Mouse (Mus musculus): Measurements from ENCODE around the gene Ttc38. TPM values are rescaled to one million over a fixed set of nuclear protein-coding genes. Genes with fewer than 3 reads are reported as not detected.

Gene Ttc38
- polyA plus RNA-seq, 1 experiment = 30.6 TPM

GRCm38 (mm10) chr15:85896284-85896683 is 64.2 kb downstream of the Ttc38 start:
- H3K4me3 ChIP-seq (ENCODE audit: insufficient read depth, low read depth, low read length) = no peak overlapping the region
- H3K4me1 ChIP-seq (ENCODE audit: control insufficient read depth, insufficient read depth, insufficient read length, low read length) = no peaks in the 10 kb centered on the region
- no peak overlapping the region for H3K27ac ChIP-seq (replicated peaks; ENCODE audit: low read depth, low read length)

- H3K27ac ChIP-seq (replicated peaks; ENCODE audit: low read depth, low read length) = no peak overlapping the region
- no peaks in the 10 kb centered on the region for H3K4me1 ChIP-seq (ENCODE audit: control insufficient read depth, insufficient read depth, insufficient read length, low read length)
- H3K4me3 ChIP-seq (ENCODE audit: insufficient read depth, low read depth, low read length) = no peak overlapping the region
These were observed 65.0 kb downstream of the Ttc38 start for GRCm38 (mm10) chr15:85897113-85897512.

- Histone ChIP-seq H3K27ac (replicated peaks; ENCODE audit: low read depth, low read length) (no peak overlapping the region), H3K4me3 (ENCODE audit: insufficient read depth, low read depth, low read length) (no peak overlapping the region), H3K4me1 (ENCODE audit: control insufficient read depth, insufficient read depth, insufficient read length, low read length) (no peaks in the 10 kb centered on the region)
These were observed 67.3 kb downstream of the Ttc38 start for GRCm38 (mm10) chr15:85899396-85899795.

- no peak overlapping the region for H3K27ac ChIP-seq (replicated peaks; ENCODE audit: low read depth, low read length)
- no peak overlapping the region for H3K4me3 ChIP-seq (ENCODE audit: insufficient read depth, low read depth, low read length)
- H3K4me1 ChIP-seq (ENCODE audit: control insufficient read depth, insufficient read depth, insufficient read length, low read length) = no peaks in the 10 kb centered on the region
These were observed 68.2 kb downstream of the Ttc38 start for GRCm38 (mm10) chr15:85900318-85900717.

- Histone ChIP-seq H3K27ac (replicated peaks; ENCODE audit: low read depth, low read length) (no peak overlapping the region), H3K4me3 (ENCODE audit: insufficient read depth, low read depth, low read length) (no peak overlapping the region)
These were observed 68.7 kb downstream of the Ttc38 start for GRCm38 (mm10) chr15:85900801-85901200.

GRCm38 (mm10) chr15:85902505-85902904 is 70.4 kb downstream of the Ttc38 start:
- Histone ChIP-seq H3K27ac (replicated peaks; ENCODE audit: low read depth, low read length) (no peak overlapping the region), H3K4me1 (ENCODE audit: control insufficient read depth, insufficient read depth, insufficient read length, low read length) (no peaks in the 10 kb centered on the region), H3K4me3 (ENCODE audit: insufficient read depth, low read depth, low read length) (no peak overlapping the region)

More at GRCm38 (mm10) chr15:85900801-85901200, 68.7 kb downstream of the Ttc38 start:
- no peaks in the 10 kb centered on the region for H3K4me1 ChIP-seq (ENCODE audit: control insufficient read depth, insufficient read depth, insufficient read length, low read length)

- Histone ChIP-seq H3K4me1 (ENCODE audit: control insufficient read depth, insufficient read depth, insufficient read length, low read length) (no peaks in the 10 kb centered on the region), H3K4me3 (ENCODE audit: insufficient read depth, low read depth, low read length) (no peak overlapping the region), H3K27ac (replicated peaks; ENCODE audit: low read depth, low read length) (no peak overlapping the region)
These were observed 71.7 kb downstream of the Ttc38 start for GRCm38 (mm10) chr15:85903826-85904225.

Other genes with a start within 250 kb of the Ttc38 start
- not detected in 2 replicates for gene Wnt7b, start 249.8 kb upstream of the Ttc38 start, polyA plus RNA-seq (2012; ENCODE audit: insufficient read depth, insufficient read length, missing spikeins)
- 53.5 and 108 TPM in 2 replicates for gene Ppara, start 97.3 kb upstream of the Ttc38 start, polyA plus RNA-seq (2012; ENCODE audit: insufficient read depth, insufficient read length, missing spikeins)
- gene Cdpf1, start 20.6 kb upstream of the Ttc38 start, polyA plus RNA-seq (2012; ENCODE audit: insufficient read depth, insufficient read length, missing spikeins) = 27.8 and 29.8 TPM in 2 replicates
- gene Pkdrej, start 10.6 kb upstream of the Ttc38 start, polyA plus RNA-seq (2012; ENCODE audit: insufficient read depth, insufficient read length, missing spikeins) = 0.28 TPM in 1 of 2 replicates, not detected in the other
- gene Gtse1, start 27.4 kb downstream of the Ttc38 start, polyA plus RNA-seq (2012; ENCODE audit: insufficient read depth, insufficient read length, missing spikeins) = not detected in 2 replicates
- gene Trmu, start 47.0 kb downstream of the Ttc38 start, polyA plus RNA-seq (2012; ENCODE audit: insufficient read depth, insufficient read length, missing spikeins) = 18.3 and 32.4 TPM in 2 replicates
- 0.20 TPM in 1 of 2 replicates, not detected in the other for gene Celsr1, start 201.5 kb downstream of the Ttc38 start, polyA plus RNA-seq (2012; ENCODE audit: insufficient read depth, insufficient read length, missing spikeins)
- gene Gramd4, start 225.4 kb downstream of the Ttc38 start, polyA plus RNA-seq (2012; ENCODE audit: insufficient read depth, insufficient read length, missing spikeins) = 12.1 and 13.5 TPM in 2 replicates

Measured in brown adipose tissue, adult 24 weeks (tissue).